Mouse (Mus musculus) C2C12 (cell line): ENCODE results near the gene Vwf.

Experiments used
- CEBPB ChIP-seq: IDR thresholded peaks from one replicate; pipeline ENCODE4 v1.6.1; 2011; ENCODE audit warnings: low read depth, mild to moderate bottlenecking, control low read depth, moderate library complexity
- CTCF ChIP-seq: IDR thresholded peaks from one replicate; pipeline ENCODE4 v1.5.1; 2011; ENCODE audit not compliant: control insufficient read depth, insufficient read depth, insufficient read length
- MAX ChIP-seq: IDR thresholded peaks from one replicate; pipeline ENCODE4 v1.6.1; 2011; ENCODE audit warnings: mild to moderate bottlenecking, control low read depth
- MYOD1 ChIP-seq: IDR thresholded peaks from one replicate; pipeline ENCODE4 v1.6.1; 2011; ENCODE audit warnings: low read depth; ENCODE audit not compliant: control insufficient read depth, insufficient read length
- USF1 ChIP-seq: IDR thresholded peaks from one replicate; pipeline ENCODE4 v1.6.1; 2011; ENCODE audit warnings: low read depth, mild to moderate bottlenecking, control low read depth, moderate library complexity

DNA sequence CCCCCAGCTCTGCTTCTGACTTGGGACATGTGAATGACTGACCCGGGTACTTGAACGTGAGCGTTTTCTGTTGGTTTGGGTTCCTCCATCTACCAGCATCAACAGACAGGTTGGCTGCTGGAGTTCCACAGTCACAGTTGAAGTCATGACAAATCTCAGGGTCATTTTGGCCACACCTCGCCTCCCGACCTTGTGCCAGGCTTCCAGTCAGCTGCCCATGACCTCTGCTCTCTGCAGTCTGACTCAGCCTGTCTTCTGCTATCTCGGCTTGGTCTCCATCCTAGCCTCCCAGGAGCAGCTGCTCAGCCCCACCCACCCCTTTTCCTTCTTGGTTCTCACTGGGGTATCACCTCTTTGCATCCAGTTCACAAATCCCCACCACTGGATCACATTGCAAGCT, 182.9 kb downstream of the Vwf start:
- no peak for TF ChIP-seq MYOD1
- no peak for TF ChIP-seq CTCF
- no peak for TF ChIP-seq USF1
- TF ChIP-seq CEBPB: no peak
- no peak for TF ChIP-seq MAX
